Mouse (Mus musculus) brain, embryonic 14.5 days (tissue): Measurements from ENCODE around the gene Zmiz1. TPM values are rescaled to one million over a fixed set of nuclear protein-coding genes. Genes with fewer than 3 reads are reported as not detected.
A peak's percentile ranks its signal among the peaks of the same experiment; 100 is the strongest.

ENCODE experiments used
- DNase-seq: peaks from one replicate; pipeline ENCODE4 v3.0.0-alpha.2; 2011; ENCODE audit warnings: low read depth
- CTCF ChIP-seq: fragments of 200-500 bp; IDR thresholded peaks from 2 replicates; pipeline ENCODE4 v1.5.1; 2012; ENCODE audit warnings: inconsistent platforms, mild to moderate bottlenecking, moderate library complexity, borderline replicate concordance; ENCODE audit not compliant: insufficient read depth, insufficient read length; ENCODE audit errors: extremely low read depth
- POLR2A ChIP-seq: fragments of 200-500 bp; IDR thresholded peaks from 2 replicates; pipeline ENCODE4 v1.6.1; 2012; ENCODE audit warnings: mild to moderate bottlenecking, inconsistent platforms, borderline replicate concordance; ENCODE audit not compliant: poor library complexity, insufficient read depth, insufficient read length, severe bottlenecking; ENCODE audit errors: extremely low read depth
- polyA plus RNA-seq: library from polyadenylated mRNA; depleted of rRNA; stranded (reverse); fragments of >200 nt; gene quantifications from 2 replicates; pipeline ENCODE4 v1.2.3, GENCODE M21; 2012

The Zmiz1 gene
- polyA plus RNA-seq, 1 experiment = 141 TPM

- TF ChIP-seq POLR2A (no peak), CTCF (no peak)
- DNase-seq = no peak
Measured at GRCm38 (mm10) chr14:25630647-25631409, 171.8 kb downstream of the Zmiz1 start.

GRCm38 (mm10) chr14:25631481-25631880, 172.5 kb downstream of the Zmiz1 start:
- no peak for DNase-seq
- TF ChIP-seq CTCF (no peak), POLR2A (no peak)

DNA sequence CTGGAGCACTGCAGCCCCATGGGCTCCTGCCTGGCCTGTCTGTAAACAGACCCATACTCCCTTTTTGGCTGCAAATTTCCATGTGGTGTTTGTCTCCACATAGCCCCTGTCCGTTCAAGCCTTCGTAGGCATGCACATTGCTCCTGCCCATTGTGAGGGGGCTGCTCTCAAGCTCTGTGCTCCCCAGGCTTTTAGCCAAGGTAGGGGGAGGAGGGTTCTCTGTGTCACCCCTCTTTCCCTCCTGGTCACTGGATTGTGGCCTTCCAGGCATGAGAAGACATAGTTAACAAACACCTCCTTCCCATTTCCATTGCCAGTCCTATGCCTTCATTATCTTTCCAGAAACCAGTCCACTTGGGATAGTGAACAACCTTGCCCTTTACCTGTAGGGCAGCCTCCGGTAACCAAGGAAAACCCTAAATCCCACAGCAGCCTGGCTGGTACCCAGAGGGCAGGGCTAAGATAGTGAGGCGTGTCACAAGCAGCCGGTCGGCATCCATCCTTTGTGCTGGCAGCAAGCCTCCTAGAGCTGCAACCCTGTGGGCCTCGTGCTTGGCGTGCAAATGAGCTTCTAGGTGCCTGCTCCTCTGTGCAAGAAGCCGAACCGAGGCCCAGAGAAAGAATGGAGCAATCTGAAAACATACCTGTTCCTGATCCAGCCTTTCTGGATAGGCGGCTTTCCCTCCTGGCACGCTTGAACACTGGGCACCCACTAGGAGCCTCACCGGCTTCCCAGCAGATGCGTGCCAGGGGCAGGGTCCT, 174.7 kb downstream of the Zmiz1 start:
- peak; percentile 90 for DNase-seq
- TF ChIP-seq CTCF (no peak), POLR2A (no peak)

DNA sequence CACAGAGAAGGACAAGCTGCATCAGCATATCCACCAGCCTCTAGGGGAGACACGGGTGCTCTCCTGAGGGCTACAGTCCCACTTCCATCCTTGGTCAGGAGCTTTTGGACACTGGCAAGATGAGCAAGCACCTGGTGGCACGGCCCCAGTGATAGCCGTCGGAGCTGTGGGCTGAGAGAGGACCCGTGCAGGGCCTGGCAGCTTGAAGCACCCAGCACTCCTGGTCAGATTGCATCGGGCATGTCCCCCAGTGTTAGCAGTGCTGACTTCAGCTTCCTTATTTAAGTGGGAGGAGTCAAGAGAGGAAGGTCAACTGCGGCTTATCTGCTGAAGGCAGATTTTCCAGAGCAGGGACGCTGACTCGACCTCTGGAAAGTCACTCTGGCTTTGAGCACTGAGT, 175.3 kb downstream of the Zmiz1 start:
- TF ChIP-seq CTCF (no peak), POLR2A (no peak)
- DNase-seq = no peak

- no peak for DNase-seq
- TF ChIP-seq CTCF = no peak
- no peak for TF ChIP-seq POLR2A
Measured at GRCm38 (mm10) chr14:25635746-25636145, 176.8 kb downstream of the Zmiz1 start.

DNA sequence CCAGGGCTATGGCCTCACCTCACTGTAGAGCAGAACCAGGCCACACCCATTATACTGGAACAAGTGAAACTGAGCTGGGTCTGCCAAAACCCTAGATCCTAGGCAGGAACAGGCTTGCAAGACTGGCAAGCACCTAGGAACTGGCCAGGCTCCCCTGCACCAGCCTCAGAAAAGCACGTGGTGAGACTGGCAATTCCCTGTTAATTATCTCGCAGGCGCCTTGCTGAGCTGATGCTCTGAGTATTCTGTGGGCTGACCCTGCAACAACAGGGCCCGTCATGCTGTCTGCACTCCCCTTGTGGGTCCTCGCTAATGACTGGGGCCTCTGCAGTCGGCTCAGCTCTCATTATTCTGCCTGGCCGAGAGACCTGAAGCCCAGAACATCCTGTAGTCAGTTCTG, 177.3 kb downstream of the Zmiz1 start:
- TF ChIP-seq CTCF (no peak), POLR2A (no peak)
- peak; percentile 91 for DNase-seq

- DNase-seq = no peak
- TF ChIP-seq CTCF = no peak
- TF ChIP-seq POLR2A = no peak
Measured at GRCm38 (mm10) chr14:25639120-25639758, 180.3 kb downstream of the Zmiz1 start.

GRCm38 (mm10) chr14:25639979-25640378, 181.0 kb downstream of the Zmiz1 start:
- DNase-seq = no peak

GRCm38 (mm10) chr14:25640421-25641056, 181.6 kb downstream of the Zmiz1 start:
- no peak for DNase-seq
- TF ChIP-seq CTCF = no peak
- no peak for TF ChIP-seq POLR2A

More at GRCm38 (mm10) chr14:25639979-25640378, 181.0 kb downstream of the Zmiz1 start:
- TF ChIP-seq POLR2A = no peak
- no peak for TF ChIP-seq CTCF

GRCm38 (mm10) chr14:25641067-25641466, 182.1 kb downstream of the Zmiz1 start:
- DNase-seq = no peak
- no peak for TF ChIP-seq CTCF
- no peak for TF ChIP-seq POLR2A

- TF ChIP-seq POLR2A (no peak), CTCF (no peak)
- DNase-seq = no peak
Measured at GRCm38 (mm10) chr14:25645717-25646116, 186.7 kb downstream of the Zmiz1 start.
